Mouse (Mus musculus) neutrophil, adult 83 days (primary cell): ENCODE results near the gene Cmbl. TPM values are rescaled to one million over a fixed set of nuclear protein-coding genes. Genes with fewer than 3 reads are reported as not detected.

ENCODE experiments used
- total RNA-seq, 2 experiments: library from RNA; stranded (reverse); gene quantifications; one replicate each; pipeline ENCODE4 v1.2.4; 2023

The Cmbl gene
- not detected for total RNA-seq

DNA sequence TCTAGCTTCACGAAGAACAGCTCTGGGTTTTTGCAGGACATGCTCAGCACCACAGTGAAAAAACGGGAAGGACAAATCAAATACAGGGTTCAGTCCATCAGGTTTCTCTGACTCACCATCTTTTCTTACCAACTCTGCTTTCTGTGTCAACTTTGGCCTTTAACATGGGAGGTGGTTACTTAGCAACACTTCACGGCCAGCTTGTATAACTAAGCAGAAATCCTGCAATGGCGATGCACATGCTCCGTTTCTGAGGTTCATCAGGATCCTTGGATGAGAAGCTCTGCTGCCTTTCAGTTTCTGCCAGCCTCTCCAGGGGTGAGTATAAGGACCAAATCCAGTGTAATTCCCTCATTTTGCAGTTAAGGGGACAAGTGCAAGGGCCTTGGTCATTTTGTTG is at the start of gene Cmbl:
TSS of gene Cmbl (plus strand) at position 206 of the 400 bp plus-strand sequence.

DNA sequence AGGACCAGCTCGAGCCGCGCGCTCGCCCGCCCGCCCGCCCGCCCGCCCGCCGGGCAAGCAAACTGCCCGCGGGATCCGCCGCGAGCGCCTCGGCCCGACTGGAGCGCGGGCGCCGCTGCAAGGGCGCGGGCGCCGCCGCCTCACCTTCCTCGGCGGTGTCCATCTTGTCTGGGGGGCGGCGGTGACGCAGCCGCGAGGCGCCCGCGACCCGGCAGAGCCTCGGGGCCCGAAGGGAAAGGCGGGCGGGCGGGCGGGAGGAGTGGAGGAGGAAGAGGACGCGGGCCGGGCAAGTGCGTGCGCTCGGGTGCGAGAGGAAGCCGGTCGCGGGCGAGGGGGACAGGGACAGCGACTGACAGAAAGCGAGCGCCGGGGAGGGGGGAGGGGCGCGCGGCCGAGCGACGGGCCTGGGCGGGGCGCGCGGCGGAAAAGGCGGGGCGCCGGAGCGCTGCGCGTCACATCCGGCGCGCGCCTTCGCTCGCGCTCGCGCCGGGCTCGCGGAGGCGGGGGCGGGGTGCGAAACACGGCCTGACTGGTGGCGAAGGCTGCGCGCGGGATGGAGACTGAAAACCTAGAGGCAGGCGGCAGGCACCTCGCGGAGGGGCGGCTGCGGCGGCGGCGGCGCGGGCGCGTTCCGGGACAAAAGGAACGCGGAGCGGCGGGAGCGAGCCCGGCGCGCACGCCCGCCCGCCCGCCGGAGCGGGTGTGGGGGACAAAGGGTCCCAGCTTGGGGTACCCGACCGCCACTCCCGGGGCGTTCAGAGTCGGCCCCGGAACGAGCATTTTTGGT is 34.3 kb upstream of the Cmbl start, which contains the start of gene March6:
TSS of gene March6 (minus strand) at position 395 of the 787 bp plus-strand sequence.

GRCm38 (mm10) chr15:31601646-31602374 is 36.6 kb downstream of the Cmbl start, which contains the start of the genes Cct5 and Fam173b:
Cct5 (minus strand) TSS chr15:31601804.
Fam173b (plus strand) TSS chr15:31601852.

Other genes starting within 250 kb of the Cmbl start
- 10 to 100 TPM; 33.0 to 49.6 TPM for gene Ankrd33b, start 197.7 kb upstream of the Cmbl start, total RNA-seq
- 1 to 10 TPM in 1 of 2 experiments, under 1 TPM in 1; 0.85 to 1.5 TPM for gene Ropn1l, start 111.7 kb upstream of the Cmbl start, total RNA-seq
- 10 to 100 TPM; 44.0 to 49.9 TPM for gene March6, start 34.3 kb upstream of the Cmbl start, total RNA-seq
- gene Cct5, start 36.4 kb downstream of the Cmbl start, total RNA-seq: 100 to 1,000 TPM; 127 to 141 TPM
- gene Fam173b, start 36.5 kb downstream of the Cmbl start, total RNA-seq: 1 to 10 TPM; 6.1 to 7.8 TPM